Mouse (Mus musculus) MEL (cell line): Measurements from ENCODE around the gene Snrnp27. TPM values are rescaled to one million over a fixed set of nuclear protein-coding genes. Genes with fewer than 3 reads are reported as not detected.

Experiments
- DNase-seq: peaks from one replicate; pipeline ENCODE4 v3.0.0; 2011; ENCODE audit warnings: low read depth, low spot score
- H3K27ac ChIP-seq: 2 replicates; pipeline ENCODE4 v1.5.1; 2012; ENCODE audit warnings: low read depth, mild to moderate bottlenecking, control low read depth, low read length, moderate library complexity; ENCODE audit not compliant: control insufficient read depth
- H3K27me3 ChIP-seq, 2 experiments: fragments of 150-350 bp in 1 of 2; sonication (generic) in 1 of 2; 2 replicates each; pipeline ENCODE4 v1.6.1; 2012; ENCODE audit warnings: low read length in 2 of 2, mild to moderate bottlenecking in 2 of 2, improper control_type of control experiment in 1 of 2, moderate library complexity in 1 of 2; ENCODE audit not compliant: insufficient read depth in 2 of 2, control insufficient read depth in 1 of 2
- H3K36me3 ChIP-seq, 2 experiments: 2 replicates each; pipeline ENCODE4 v1.6.1; 2012 to 2014; ENCODE audit warnings: low read length in 2 of 2, improper control_type of control experiment in 1 of 2, inconsistent platforms in 1 of 2, mild to moderate bottlenecking in 1 of 2; ENCODE audit not compliant: insufficient read depth in 2 of 2, control insufficient read depth in 1 of 2
- H3K4me1 ChIP-seq, 2 experiments: fragments of 150-350 bp in 1 of 2; sonication (generic) in 1 of 2; 2 replicates each; pipeline ENCODE4 v1.6.1; 2012; ENCODE audit warnings: low read length in 2 of 2, improper control_type of control experiment in 1 of 2, mild to moderate bottlenecking in 1 of 2; ENCODE audit not compliant: insufficient read depth in 2 of 2, control insufficient read depth in 1 of 2
- H3K4me3 ChIP-seq, 2 experiments: fragments of 150-350 bp in 1 of 2; sonication (generic) in 1 of 2; 2 replicates each; pipeline ENCODE4 v1.5.1; 2012; ENCODE audit warnings: low read depth in 2 of 2, low read length in 2 of 2, mild to moderate bottlenecking in 2 of 2, moderate library complexity in 2 of 2, control low read depth in 1 of 2, improper control_type of control experiment in 1 of 2; ENCODE audit not compliant: control insufficient read depth in 1 of 2, insufficient read depth in 1 of 2
- H3K79me2 ChIP-seq: 2 replicates; pipeline ENCODE4 v1.6.1; 2012; ENCODE audit warnings: mild to moderate bottlenecking, low read length, moderate library complexity; ENCODE audit not compliant: control insufficient read depth, poor library complexity, insufficient read depth
- H3K9ac ChIP-seq: 2 replicates; pipeline ENCODE4 v1.6.1; 2012; ENCODE audit warnings: low read depth, mild to moderate bottlenecking, control low read depth, low read length, moderate library complexity; ENCODE audit not compliant: control insufficient read depth, poor library complexity, severe bottlenecking
- H3K9me3 ChIP-seq: fragments of 150-350 bp; sonication (generic); replicated peaks from 2 replicates; pipeline ENCODE4 v1.6.1; 2012; ENCODE audit warnings: mild to moderate bottlenecking, low read length, improper control_type of control experiment, moderate library complexity; ENCODE audit not compliant: insufficient read depth
- BHLHE40 ChIP-seq: IDR thresholded peaks from 2 replicates; pipeline ENCODE4 v1.6.1; 2012; ENCODE audit warnings: low read depth, mild to moderate bottlenecking, inconsistent platforms, low read length, improper control_type of control experiment, borderline replicate concordance
- CHD1 ChIP-seq: IDR thresholded peaks from 2 replicates; pipeline ENCODE4 v1.6.1; 2012; ENCODE audit warnings: low read depth, mild to moderate bottlenecking, inconsistent platforms, low read length, improper control_type of control experiment
- CHD2 ChIP-seq: IDR thresholded peaks from 2 replicates; pipeline ENCODE4 v1.6.1; 2011; ENCODE audit warnings: low read length, improper control_type of control experiment
- CTCF ChIP-seq, 3 experiments: IDR thresholded peaks in 2 of 3; conservative IDR thresholded peaks in 1 of 3; 2 replicates each; pipeline ENCODE4 v1.5.1; 2011 to 2012; ENCODE audit warnings: low read length in 3 of 3, low read depth in 2 of 3, mild to moderate bottlenecking in 2 of 3, improper control_type of control experiment in 1 of 3, inconsistent platforms in 1 of 3, mixed read lengths in 1 of 3, moderate library complexity in 1 of 3; ENCODE audit not compliant: control insufficient read depth in 1 of 3, insufficient read depth in 1 of 3, poor library complexity in 1 of 3, severe bottlenecking in 1 of 3
- E2F4 ChIP-seq: IDR thresholded peaks from 2 replicates; pipeline ENCODE4 v1.6.1; 2011; ENCODE audit warnings: low read depth, low read length, improper control_type of control experiment, borderline replicate concordance
- EP300 ChIP-seq, 2 experiments: IDR thresholded peaks; 2 replicates each; pipeline ENCODE4 v1.6.1; 2011; ENCODE audit warnings: improper control_type of control experiment in 2 of 2, low read length in 2 of 2, low read depth in 1 of 2, mild to moderate bottlenecking in 1 of 2
- GABPA ChIP-seq: IDR thresholded peaks from 2 replicates; pipeline ENCODE4 v1.6.1; 2012; ENCODE audit warnings: low read depth, mild to moderate bottlenecking, inconsistent platforms, low read length, improper control_type of control experiment, moderate library complexity
- GATA1 ChIP-seq: IDR thresholded peaks from 2 replicates; pipeline ENCODE4 v1.6.1; 2011; ENCODE audit warnings: low read depth, low read length, improper control_type of control experiment
- HCFC1 ChIP-seq: IDR thresholded peaks from 2 replicates; pipeline ENCODE4 v1.6.1; 2012; ENCODE audit warnings: low read depth, mild to moderate bottlenecking, inconsistent platforms, low read length, improper control_type of control experiment, moderate library complexity
- JUND ChIP-seq: IDR thresholded peaks from 2 replicates; pipeline ENCODE4 v1.6.1; 2011; ENCODE audit warnings: low read depth, mild to moderate bottlenecking, improper control_type of control experiment, low read length
- KAT2A ChIP-seq: conservative IDR thresholded peaks from 2 replicates; pipeline ENCODE4 v1.6.1; 2012; ENCODE audit warnings: low read depth, low read length, improper control_type of control experiment, inconsistent platforms
- MAX ChIP-seq: IDR thresholded peaks from 2 replicates; pipeline ENCODE4 v1.6.1; 2011; ENCODE audit warnings: low read length, improper control_type of control experiment
- MAZ ChIP-seq: IDR thresholded peaks from 2 replicates; pipeline ENCODE4 v1.6.1; 2012; ENCODE audit warnings: low read depth, mild to moderate bottlenecking, inconsistent platforms, low read length, improper control_type of control experiment
- MXI1 ChIP-seq: IDR thresholded peaks from 2 replicates; pipeline ENCODE4 v1.6.1; 2011; ENCODE audit warnings: mild to moderate bottlenecking, low read depth, low read length, improper control_type of control experiment
- MYB ChIP-seq: IDR thresholded peaks from 2 replicates; pipeline ENCODE4 v1.6.1; 2011; ENCODE audit warnings: mild to moderate bottlenecking, low read depth, low read length, improper control_type of control experiment
- MYC ChIP-seq: IDR thresholded peaks from 2 replicates; pipeline ENCODE4 v1.6.1; 2011; ENCODE audit warnings: low read depth, mild to moderate bottlenecking, low read length, improper control_type of control experiment, moderate library complexity
- NRF1 ChIP-seq: IDR thresholded peaks from 2 replicates; pipeline ENCODE4 v1.6.1; 2014; ENCODE audit warnings: low read depth, mild to moderate bottlenecking, inconsistent platforms, low read length, improper control_type of control experiment, moderate library complexity; ENCODE audit not compliant: poor library complexity, insufficient read depth, severe bottlenecking
- POLR2A ChIP-seq, 2 experiments: IDR thresholded peaks; 2 replicates each; pipeline ENCODE4 v1.6.1; 2011 to 2012; ENCODE audit warnings: low read length in 2 of 2, mild to moderate bottlenecking in 2 of 2, control low read depth in 1 of 2, improper control_type of control experiment in 1 of 2, low read depth in 1 of 2, moderate library complexity in 1 of 2; ENCODE audit not compliant: control insufficient read depth in 1 of 2, insufficient read depth in 1 of 2, poor library complexity in 1 of 2
- POLR2AphosphoS2 ChIP-seq: IDR thresholded peaks from 2 replicates; pipeline ENCODE4 v1.6.1; 2011; ENCODE audit warnings: low read length, improper control_type of control experiment
- RCOR1 ChIP-seq: IDR thresholded peaks from 2 replicates; pipeline ENCODE4 v1.6.1; 2012; ENCODE audit warnings: low read depth, mild to moderate bottlenecking, inconsistent platforms, low read length, improper control_type of control experiment
- SMC3 ChIP-seq: IDR thresholded peaks from 2 replicates; pipeline ENCODE4 v1.6.1; 2011; ENCODE audit warnings: low read depth, low read length, improper control_type of control experiment
- TAL1 ChIP-seq: IDR thresholded peaks from 2 replicates; pipeline ENCODE4 v1.6.1; 2012; ENCODE audit warnings: mild to moderate bottlenecking, inconsistent platforms, low read length, moderate library complexity, mixed read lengths
- TBP ChIP-seq: IDR thresholded peaks from 2 replicates; pipeline ENCODE4 v1.8.0; 2011; ENCODE audit warnings: low read depth, low read length, improper control_type of control experiment
- UBTF ChIP-seq: IDR thresholded peaks from 2 replicates; pipeline ENCODE4 v1.6.1; 2012; ENCODE audit warnings: low read depth, mild to moderate bottlenecking, inconsistent platforms, low read length, improper control_type of control experiment, moderate library complexity, borderline replicate concordance; ENCODE audit not compliant: insufficient read depth
- USF1 ChIP-seq: IDR thresholded peaks from 2 replicates; pipeline ENCODE4 v1.6.1; 2014; ENCODE audit warnings: low read depth, mild to moderate bottlenecking, inconsistent platforms, low read length, improper control_type of control experiment, moderate library complexity
- USF2 ChIP-seq, 2 experiments: IDR thresholded peaks; 2 replicates each; pipeline ENCODE4 v1.6.1; 2011 to 2012; ENCODE audit warnings: improper control_type of control experiment in 2 of 2, low read length in 2 of 2, borderline replicate concordance in 1 of 2, inconsistent platforms in 1 of 2, low read depth in 1 of 2, mild to moderate bottlenecking in 1 of 2; ENCODE audit not compliant: insufficient read depth in 1 of 2
- ZC3H11A ChIP-seq: IDR thresholded peaks from 2 replicates; pipeline ENCODE4 v1.6.1; 2012; ENCODE audit warnings: low read depth, mild to moderate bottlenecking, inconsistent platforms, low read length, improper control_type of control experiment
- ZKSCAN1 ChIP-seq: IDR thresholded peaks from 2 replicates; pipeline ENCODE4 v1.6.1; 2012; ENCODE audit warnings: low read depth, mild to moderate bottlenecking, inconsistent platforms, low read length, improper control_type of control experiment, moderate library complexity
- ZNF384 ChIP-seq: IDR thresholded peaks from 2 replicates; pipeline ENCODE4 v1.6.1; 2012; ENCODE audit warnings: low read depth, mild to moderate bottlenecking, inconsistent platforms, low read length, improper control_type of control experiment
- polyA plus RNA-seq, 2 experiments: library from polyadenylated mRNA; stranded (reverse) in 1 of 2; unstranded in 1 of 2; fragments of >175 nt in 1 of 2; fragments of >200 nt in 1 of 2; gene quantifications; 2 replicates each; pipeline versions ENCODE4 v1.2.1 to v1.2.4; 2012; ENCODE audit warnings: low replicate concordance in 2 of 2, low read depth in 1 of 2; ENCODE audit not compliant: insufficient read length in 2 of 2, insufficient read depth in 1 of 2, missing spikeins in 1 of 2
- total RNA-seq: library from RNA; depleted of rRNA; stranded (reverse); fragments of 300-350 nt; gene quantifications from 2 replicates; pipeline ENCODE4 v1.2.3, GENCODE M21; 2012

Snrnp27 gene
- total and polyA plus RNA-seq, 3 experiments: 79.3 to 225 (median 106) TPM

GRCm38 (mm10) chr6:86665560-86666307, 18.6 kb downstream of the Snrnp27 start (continued):
- TF ChIP-seq UBTF: no peak
- no peak for TF ChIP-seq NRF1
- TF ChIP-seq GABPA: no peak
- peak; percentile 96 for TF ChIP-seq MYC

GRCm38 (mm10) chr6:86665076-86665475, 19.2 kb downstream of the Snrnp27 start:
- Histone ChIP-seq H3K4me3 (peak overlapping the region; percentile 35 to 51; a peak in 3 of 4 replicates), H3K9ac (peak overlapping the region; percentile 84), H3K79me2 (peaks cover 3% of the 10 kb centered on the region), H3K9me3 (no peaks in the 10 kb centered on the region), H3K4me1 (peaks cover 10 to 27% of the 10 kb centered on the region in 2 experiments), H3K27ac (peak overlapping the region; percentile 99), H3K36me3 (peaks cover 0 to 19% of the 10 kb centered on the region in 2 experiments; a peak in 2 of 4 replicates), H3K27me3 (no peaks in the 10 kb centered on the region)
- TF ChIP-seq CHD2 (no peak), MXI1 (no peak), MAX (peak; percentile 95), USF2 (IDR thresholded peaks at IDR 0.05; ENCODE audit: borderline replicate concordance in 1 of 2, insufficient read depth in 1 of 2, low read depth in 1 of 2, low read length in 2 of 2) (peak in 1 of 2 experiments; percentile 37; a peak in 1 of 4 replicates), POLR2AphosphoS2 (no peak), JUND (no peak), RCOR1 (no peak), MYC (no peak; the same call in 1 of the 2 replicates), KAT2A (no peak), E2F4 (no peak), HCFC1 (no peak), GABPA (no peak), CHD1 (peak; percentile 17; the same call in 1 of the 2 replicates), SMC3 (no peak), ZKSCAN1 (no peak), TBP (no peak), ZNF384 (peak; percentile 79), MAZ (no peak), EP300 (IDR thresholded peaks at IDR 0.05; ENCODE audit: low read depth in 1 of 2, low read length in 2 of 2) (no peak), GATA1 (no peak), POLR2A (IDR thresholded peaks at IDR 0.05; ENCODE audit: control insufficient read depth in 1 of 2, insufficient read depth in 1 of 2, low read depth in 1 of 2, low read length in 2 of 2, poor library complexity in 1 of 2) (no peak), CTCF (IDR thresholded peaks at IDR 0.05 in 2 of 3, conservative IDR thresholded peaks at IDR 0.05 in 1 of 3; ENCODE audit: control insufficient read depth in 1 of 3, insufficient read depth in 1 of 3, low read depth in 2 of 3, low read length in 3 of 3, poor library complexity in 1 of 3, severe bottlenecking in 1 of 3) (no peak), ZC3H11A (no peak), TAL1 (no peak), USF1 (peak; percentile 81), MYB (no peak), BHLHE40 (no peak; the same call in 1 of the 2 replicates)
- peak; percentile 66 for DNase-seq
